Mouse (Mus musculus) thymus, adult 18-20 months (tissue): ENCODE results near the gene Rsbn1l.

Experiments
- DNase-seq, 2 experiments: peaks; one replicate each; pipeline ENCODE4 v3.0.0; 2022; ENCODE audit warnings: mixed read lengths in 2 of 2

The Rsbn1l gene

GRCm38 (mm10) chr5:20897446-20898167, 58.6 kb downstream of the Rsbn1l start:
- DNase-seq = no peak

GRCm38 (mm10) chr5:20884036-20884620, 72.1 kb downstream of the Rsbn1l start:
- no peak for DNase-seq

GRCm38 (mm10) chr5:20881915-20882800, 74.0 kb downstream of the Rsbn1l start, which contains the start of the genes Phtf2 and Tmem60:
Gene Phtf2 (minus strand): TSS chr5:20882124.
Gene Tmem60 (plus strand): TSS chr5:20882191.
- DNase-seq = peak; percentile 98

GRCm38 (mm10) chr5:20880797-20881775, 75.1 kb downstream of the Rsbn1l start:
- DNase-seq = peak; percentile 42 to 54

- no peak for DNase-seq
Measured at GRCm38 (mm10) chr5:20880386-20880785, 75.8 kb downstream of the Rsbn1l start.

- DNase-seq = no peak
Measured at GRCm38 (mm10) chr5:20876934-20877426, 79.2 kb downstream of the Rsbn1l start.

GRCm38 (mm10) chr5:20873146-20873545, 83.1 kb downstream of the Rsbn1l start:
- DNase-seq = no peak

GRCm38 (mm10) chr5:20865193-20865755, 90.9 kb downstream of the Rsbn1l start:
- no peak for DNase-seq

- DNase-seq = no peak
Measured at GRCm38 (mm10) chr5:20864216-20864969, 91.8 kb downstream of the Rsbn1l start.

- DNase-seq = no peak
Measured at GRCm38 (mm10) chr5:20861901-20862300, 94.3 kb downstream of the Rsbn1l start.

- DNase-seq = no peak
Measured at GRCm38 (mm10) chr5:20860565-20860964, 95.6 kb downstream of the Rsbn1l start.

GRCm38 (mm10) chr5:20858404-20858803, 97.8 kb downstream of the Rsbn1l start:
- no peak for DNase-seq

- no peak for DNase-seq
Measured at GRCm38 (mm10) chr5:20855066-20855465, 101.1 kb downstream of the Rsbn1l start.

GRCm38 (mm10) chr5:20847010-20847409, 109.2 kb downstream of the Rsbn1l start:
- DNase-seq = no peak

GRCm38 (mm10) chr5:20843816-20844215, 112.4 kb downstream of the Rsbn1l start:
- DNase-seq = no peak

GRCm38 (mm10) chr5:20843405-20843804, 112.8 kb downstream of the Rsbn1l start:
- DNase-seq = no peak
